Mouse (Mus musculus): Measurements from ENCODE around the gene Gm21964. TPM values are rescaled to one million over a fixed set of nuclear protein-coding genes. Genes with fewer than 3 reads are reported as not detected.
A peak's percentile ranks its signal among the peaks of the same experiment; 100 is the strongest.

Gene Gm21964
- total RNA-seq (2022) = not detected

- DNase-seq (ENCODE audit: low spot score) = no peak
These were observed at the start of gene Gm21964 for GRCm38 (mm10) chr8:110100907-110101306. Gene Gm21964, plus strand, starts transcription at chr8:110101207.

GRCm38 (mm10) chr8:110051208-110051607, 49.8 kb upstream of the Gm21964 start:
- no peak for DNase-seq (ENCODE audit: low spot score)

GRCm38 (mm10) chr8:110058207-110058606, 42.8 kb upstream of the Gm21964 start:
- DNase-seq (ENCODE audit: low spot score) = no peak

GRCm38 (mm10) chr8:110064161-110064560, 36.8 kb upstream of the Gm21964 start:
- no peak for DNase-seq (ENCODE audit: low spot score)

- DNase-seq (ENCODE audit: low spot score) = no peak
These were observed 36.2 kb upstream of the Gm21964 start for GRCm38 (mm10) chr8:110064606-110065365.

- no peak for DNase-seq (ENCODE audit: low spot score)
These were observed 35.3 kb upstream of the Gm21964 start for GRCm38 (mm10) chr8:110065676-110066075.

- no peak for DNase-seq (ENCODE audit: low spot score)
These were observed 31.3 kb upstream of the Gm21964 start for GRCm38 (mm10) chr8:110069706-110070105.

- no peak for DNase-seq (ENCODE audit: low spot score)
These were observed 29.4 kb upstream of the Gm21964 start for GRCm38 (mm10) chr8:110071600-110071999.

GRCm38 (mm10) chr8:110074496-110074895, 26.5 kb upstream of the Gm21964 start:
- no peak for DNase-seq (ENCODE audit: low spot score)

- DNase-seq (ENCODE audit: low spot score) = no peak
These were observed 21.5 kb upstream of the Gm21964 start, which contains the start of gene Zfp612 for GRCm38 (mm10) chr8:110079282-110080221. Gene Zfp612, plus strand, starts transcription at chr8:110079746.

- DNase-seq (ENCODE audit: low spot score) = no peak
These were observed 18.4 kb upstream of the Gm21964 start for GRCm38 (mm10) chr8:110082416-110083105.

GRCm38 (mm10) chr8:110091869-110092268, 9.1 kb upstream of the Gm21964 start:
- DNase-seq (ENCODE audit: low spot score) = no peak

- DNase-seq (ENCODE audit: low spot score) = no peak
These were observed 669 bp downstream of the Gm21964 start for GRCm38 (mm10) chr8:110101676-110102075.

- DNase-seq (ENCODE audit: low spot score) = no peak
These were observed 1.6 kb downstream of the Gm21964 start, which contains the start of gene Gm17720 for GRCm38 (mm10) chr8:110102653-110103052. Gene Gm17720, minus strand, starts transcription at chr8:110102753.

- DNase-seq (ENCODE audit: low spot score) = no peak
These were observed 18.7 kb downstream of the Gm21964 start for GRCm38 (mm10) chr8:110119715-110120114.

GRCm38 (mm10) chr8:110130537-110130936, 29.5 kb downstream of the Gm21964 start:
- peak; percentile 35 for DNase-seq (ENCODE audit: low spot score)

GRCm38 (mm10) chr8:110134236-110134635, 33.2 kb downstream of the Gm21964 start:
- no peak for DNase-seq (ENCODE audit: low spot score)

- no peak for DNase-seq (ENCODE audit: low spot score)
These were observed 34.5 kb downstream of the Gm21964 start for GRCm38 (mm10) chr8:110135515-110135914.

- no peak for DNase-seq (ENCODE audit: low spot score)
These were observed 39.1 kb downstream of the Gm21964 start for GRCm38 (mm10) chr8:110140156-110140555.

- DNase-seq (ENCODE audit: low spot score) = no peak
These were observed 39.8 kb downstream of the Gm21964 start for GRCm38 (mm10) chr8:110140770-110141169.

- peak; percentile 5 for DNase-seq (ENCODE audit: low spot score)
These were observed 44.5 kb downstream of the Gm21964 start for GRCm38 (mm10) chr8:110145538-110145937.

GRCm38 (mm10) chr8:110152951-110153350, 51.9 kb downstream of the Gm21964 start:
- DNase-seq (ENCODE audit: low spot score) = no peak

All from heart, adult 8-10 months (tissue).